Mouse (Mus musculus) stomach, embryonic 15.5 days (tissue): Measurements from ENCODE around the gene Gm36210. TPM values are rescaled to one million over a fixed set of nuclear protein-coding genes. Genes with fewer than 3 reads are reported as not detected.

Source experiments
- ATAC-seq: fragments of 200-750 bp; cut with Nextera tagmentation; 2 replicates; pipeline ENCODE4 v1.8.0; 2017; ENCODE audit warnings: low read depth, moderate number of reproducible peaks, moderate TSS enrichment; ENCODE audit not compliant: insufficient read depth, low FRiP score
- H3K27ac ChIP-seq: fragments of 300-500 bp; sonication (generic); 2 replicates; pipeline ENCODE4 v1.5.1; 2015; ENCODE audit warnings: mild to moderate bottlenecking, inconsistent platforms
- H3K27me3 ChIP-seq: fragments of 300-500 bp; sonication (generic); replicated peaks from 2 replicates; pipeline ENCODE4 v1.6.1; 2015; ENCODE audit warnings: inconsistent platforms
- H3K36me3 ChIP-seq: fragments of 300-500 bp; sonication (generic); 2 replicates; pipeline ENCODE4 v1.6.1; 2015; ENCODE audit warnings: inconsistent platforms
- H3K4me1 ChIP-seq: fragments of 300-500 bp; sonication (generic); 2 replicates; pipeline ENCODE4 v1.6.1; 2015; ENCODE audit warnings: inconsistent platforms
- H3K4me2 ChIP-seq: fragments of 300-500 bp; sonication (generic); 2 replicates; pipeline ENCODE4 v1.6.1; 2015; ENCODE audit warnings: mild to moderate bottlenecking, inconsistent platforms
- H3K4me3 ChIP-seq: fragments of 300-500 bp; sonication (generic); replicated peaks from 2 replicates; pipeline ENCODE4 v1.5.1; 2015; ENCODE audit warnings: inconsistent platforms
- H3K9ac ChIP-seq: fragments of 300-500 bp; sonication (generic); 2 replicates; pipeline ENCODE4 v1.6.1; 2015; ENCODE audit warnings: inconsistent platforms
- H3K9me3 ChIP-seq: fragments of 300-500 bp; sonication (generic); 2 replicates; pipeline ENCODE4 v1.6.1; 2016; ENCODE audit warnings: inconsistent platforms
- WGBS: fragments of 180-500 bp; shearing (Covaris S2); methylation state at CpG from one replicate; pipeline ENCODE4 v1.1.7; 2015; 5-methylcytosine and 5-hydroxymethylcytosine counted together
- polyA plus RNA-seq: library from polyadenylated mRNA; unstranded; fragments of >200 nt; fragmentation: Nextera tagmentation; extraction: Ambion mirVana; gene quantifications from 2 replicates; pipeline ENCODE4 v1.2.1, GENCODE M21; 2015

Gene Gm36210
- not detected in 2 replicates for polyA plus RNA-seq

- no peaks in the 10 kb centered on the region for H3K36me3 ChIP-seq
- 66% methylated on average over 10 of the region's 10 CpGs for WGBS
- no peak for ATAC-seq
- no peaks in the 10 kb centered on the region for H3K4me1 ChIP-seq
- no peak within 1 kb of the TSS for H3K4me2 ChIP-seq
- no peaks in the 10 kb centered on the region for H3K9me3 ChIP-seq
- no peak within 1 kb of the TSS for H3K9ac ChIP-seq
- H3K4me3 ChIP-seq = no peak within 1 kb of the TSS
- no peaks in the 10 kb centered on the region for H3K27me3 ChIP-seq
- no peak within 1 kb of the TSS for H3K27ac ChIP-seq
Measured at GRCm38 (mm10) chr7:4906466-4906950, at the start of gene Gm36210. TSS of gene Gm36210 (minus strand) at chr7:4906516.

DNA sequence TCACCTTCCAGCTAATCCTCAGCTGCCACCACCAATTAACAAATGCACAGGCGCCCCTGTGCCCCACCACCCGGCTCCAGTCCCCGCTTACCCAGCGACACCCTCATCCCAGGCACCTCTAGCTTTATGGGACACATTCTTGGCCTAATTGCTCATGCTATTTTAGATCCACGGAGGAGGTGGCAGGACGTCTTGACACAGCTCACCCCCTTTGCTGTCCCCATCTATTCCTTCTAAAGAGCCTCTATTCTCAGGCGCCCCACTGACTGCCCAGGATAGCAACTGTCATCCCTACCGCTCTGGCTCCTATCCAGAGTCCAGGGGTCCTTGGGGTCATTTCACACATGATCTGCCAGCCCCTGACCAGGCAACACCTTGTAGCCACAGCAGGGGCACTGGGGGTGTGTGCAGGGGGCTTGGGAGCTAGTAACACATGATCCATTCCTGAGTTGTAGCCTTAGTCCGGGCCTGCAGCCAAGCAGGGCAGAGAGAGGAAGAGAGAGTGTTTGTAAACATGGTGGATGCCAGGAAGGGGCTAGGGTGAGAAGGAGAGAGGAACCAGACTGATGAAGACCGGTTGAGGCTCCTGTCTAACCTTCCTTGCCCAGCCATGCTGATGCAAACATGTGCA lies 47.6 kb upstream of the Gm36210 start:
- ATAC-seq = no peak
- WGBS = 24% methylated on average over 10 of the region's 10 CpGs
- no peaks in the 10 kb centered on the region for H3K9me3 ChIP-seq
- no peak overlapping the region for H3K4me2 ChIP-seq
- H3K4me3 ChIP-seq = no peak overlapping the region
- H3K9ac ChIP-seq = no peak overlapping the region
- H3K4me1 ChIP-seq = no peaks in the 10 kb centered on the region
- no peak overlapping the region for H3K27ac ChIP-seq
- H3K36me3 ChIP-seq = no peaks in the 10 kb centered on the region
- H3K27me3 ChIP-seq = no peaks in the 10 kb centered on the region

- no peaks in the 10 kb centered on the region for H3K27me3 ChIP-seq
- H3K27ac ChIP-seq = no peak overlapping the region
- H3K36me3 ChIP-seq = no peaks in the 10 kb centered on the region
- H3K4me3 ChIP-seq = no peak overlapping the region
- no peak for ATAC-seq
- no peak overlapping the region for H3K4me2 ChIP-seq
- no peaks in the 10 kb centered on the region for H3K9me3 ChIP-seq
- 0 out of 2 replicates have a peak, but pooled peaks cover 2% of the 10 kb centered on the region for H3K4me1 ChIP-seq
- no peak overlapping the region for H3K9ac ChIP-seq
- 77% methylated on average over 19 of the region's 19 CpGs for WGBS
Measured at GRCm38 (mm10) chr7:4950561-4951342, 44.4 kb upstream of the Gm36210 start.

DNA sequence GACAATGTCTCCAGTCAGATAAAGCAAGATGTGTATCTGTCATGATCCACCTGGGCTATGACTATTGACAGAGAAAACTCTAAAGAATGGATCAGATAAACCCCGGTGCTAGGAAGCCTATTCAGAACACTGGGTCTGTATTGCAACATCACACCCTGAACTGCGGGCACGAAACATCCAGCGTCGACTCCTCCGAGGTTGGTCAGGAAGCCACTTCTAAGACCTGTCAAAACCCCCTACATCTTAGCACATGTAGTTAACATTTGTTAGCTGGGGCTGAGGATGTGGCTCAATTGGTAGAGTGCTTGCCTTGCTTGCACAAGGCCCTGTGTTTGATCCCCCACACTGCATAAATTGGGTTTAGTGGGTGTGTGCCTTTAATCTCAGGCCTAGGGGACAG lies 42.1 kb upstream of the Gm36210 start:
- Histone ChIP-seq H3K4me2 (no peak overlapping the region), H3K4me3 (no peak overlapping the region), H3K9me3 (no peaks in the 10 kb centered on the region), H3K27ac (no peak overlapping the region), H3K27me3 (no peaks in the 10 kb centered on the region), H3K36me3 (no peaks in the 10 kb centered on the region), H3K9ac (no peak overlapping the region), H3K4me1 (0 out of 2 replicates have a peak, but pooled peaks cover 4% of the 10 kb centered on the region)
- WGBS = 36% methylated on average over 6 of the region's 6 CpGs
- ATAC-seq = no peak

- H3K27ac ChIP-seq = no peak overlapping the region
- H3K9ac ChIP-seq = no peak overlapping the region
- no peaks in the 10 kb centered on the region for H3K27me3 ChIP-seq
- 0 out of 2 replicates have a peak, but pooled peaks cover 5% of the 10 kb centered on the region for H3K4me1 ChIP-seq
- no peak overlapping the region for H3K4me3 ChIP-seq
- no peaks in the 10 kb centered on the region for H3K36me3 ChIP-seq
- ATAC-seq = no peak
- H3K9me3 ChIP-seq = no peaks in the 10 kb centered on the region
- 21% methylated on average over 2 of the region's 2 CpGs for WGBS
- no peak overlapping the region for H3K4me2 ChIP-seq
Measured at GRCm38 (mm10) chr7:4947855-4948254, 41.5 kb upstream of the Gm36210 start.

GRCm38 (mm10) chr7:4943223-4943815 lies 37.0 kb upstream of the Gm36210 start:
- Histone ChIP-seq H3K9ac (no peak overlapping the region), H3K27ac (no peak overlapping the region), H3K4me2 (peak overlapping the region; percentile 62), H3K4me1 (0 out of 2 replicates have a peak, but pooled peaks cover 5% of the 10 kb centered on the region), H3K4me3 (peak overlapping the region; percentile 33), H3K27me3 (no peaks in the 10 kb centered on the region), H3K36me3 (no peaks in the 10 kb centered on the region), H3K9me3 (no peaks in the 10 kb centered on the region)
- ATAC-seq = peak; percentile 82
- WGBS = 16% methylated on average over 15 of the region's 15 CpGs

GRCm38 (mm10) chr7:4942673-4943072 lies 36.4 kb upstream of the Gm36210 start:
- no peak overlapping the region for H3K27ac ChIP-seq
- ATAC-seq = no peak
- WGBS = 47% methylated on average over 5 of the region's 5 CpGs

DNA sequence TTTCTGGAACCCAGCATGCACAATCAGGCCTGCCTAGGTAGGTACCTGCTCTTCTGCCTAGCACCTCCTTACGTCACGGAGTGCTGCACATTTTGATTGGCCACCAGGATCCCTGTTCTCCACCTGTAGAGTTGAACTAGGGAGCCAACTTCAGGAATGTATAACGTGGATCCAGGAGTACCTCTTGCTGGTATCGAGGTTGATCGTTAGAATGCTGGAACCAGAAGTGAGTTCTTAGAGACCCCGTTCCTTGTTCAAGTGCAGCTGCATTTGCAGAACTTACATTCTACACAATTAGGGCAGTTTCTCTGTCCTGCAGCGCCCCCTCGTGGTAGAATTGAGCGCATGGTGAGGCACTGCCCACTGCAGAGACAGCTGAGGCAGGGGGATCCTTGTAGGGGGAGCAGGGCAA lies 33.8 kb upstream of the Gm36210 start:
- H3K36me3 ChIP-seq = no peaks in the 10 kb centered on the region
- H3K4me1 ChIP-seq = 0 out of 2 replicates have a peak, but pooled peaks cover 2% of the 10 kb centered on the region
- no peak overlapping the region for H3K27ac ChIP-seq
- H3K4me2 ChIP-seq = no peak overlapping the region
- peak; percentile 51 for ATAC-seq
- no peak overlapping the region for H3K9ac ChIP-seq
- 20% methylated on average over 9 of the region's 9 CpGs for WGBS
- no peaks in the 10 kb centered on the region for H3K9me3 ChIP-seq
- no peak overlapping the region for H3K4me3 ChIP-seq
- no peaks in the 10 kb centered on the region for H3K27me3 ChIP-seq

More at GRCm38 (mm10) chr7:4942673-4943072, 36.4 kb upstream of the Gm36210 start:
- no peak overlapping the region for H3K9ac ChIP-seq
- H3K4me3 ChIP-seq = no peak overlapping the region
- no peaks in the 10 kb centered on the region for H3K36me3 ChIP-seq
- no peaks in the 10 kb centered on the region for H3K27me3 ChIP-seq
- no peak overlapping the region for H3K4me2 ChIP-seq
- H3K4me1 ChIP-seq = 0 out of 2 replicates have a peak, but pooled peaks cover 3% of the 10 kb centered on the region
- no peaks in the 10 kb centered on the region for H3K9me3 ChIP-seq

DNA sequence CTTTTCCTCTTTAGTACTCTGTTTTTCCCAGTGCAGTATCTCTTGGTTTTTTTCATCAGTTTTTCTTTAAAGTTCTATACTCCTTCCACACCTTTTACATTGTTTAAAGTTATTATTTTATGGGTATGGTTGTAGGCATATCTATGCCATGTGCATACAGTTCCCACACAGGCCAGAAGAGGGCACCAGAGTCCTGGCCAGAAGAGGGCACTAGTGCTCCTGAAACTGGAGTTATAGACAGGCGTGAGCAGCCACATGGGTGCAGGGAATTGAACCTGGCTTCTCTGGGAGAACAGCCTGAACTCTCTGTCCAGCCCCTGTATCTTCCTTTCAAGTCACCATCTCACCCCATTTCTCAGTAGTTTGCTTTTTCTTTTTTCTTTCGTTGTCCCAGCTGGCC lies 32.1 kb upstream of the Gm36210 start:
- no peak overlapping the region for H3K4me3 ChIP-seq
- 20% methylated on average over 2 of the region's 2 CpGs for WGBS
- 0 out of 2 replicates have a peak, but pooled peaks cover 2% of the 10 kb centered on the region for H3K4me1 ChIP-seq
- H3K9me3 ChIP-seq = no peaks in the 10 kb centered on the region
- no peaks in the 10 kb centered on the region for H3K27me3 ChIP-seq
- no peak overlapping the region for H3K9ac ChIP-seq
- no peak overlapping the region for H3K4me2 ChIP-seq
- no peak for ATAC-seq
- H3K27ac ChIP-seq = no peak overlapping the region
- H3K36me3 ChIP-seq = no peaks in the 10 kb centered on the region

DNA sequence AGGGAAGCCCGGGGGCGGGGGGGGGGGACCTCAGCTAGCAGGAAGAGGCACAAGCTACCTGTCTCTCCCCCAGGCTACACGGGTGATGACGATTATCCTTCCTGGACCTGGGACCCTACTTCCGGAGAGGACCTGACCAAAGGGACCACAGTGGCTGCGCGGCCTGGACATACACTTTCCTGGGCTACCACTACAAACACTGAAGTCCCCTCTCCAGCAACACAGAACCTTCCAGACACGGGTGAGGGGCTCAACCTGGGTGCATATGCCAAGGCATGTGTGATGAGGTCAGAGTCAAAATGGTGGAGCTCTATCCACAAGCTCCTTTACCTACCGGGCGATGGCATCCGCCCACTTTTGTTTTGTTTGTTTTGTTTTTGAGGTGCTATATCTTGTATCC lies 31.1 kb upstream of the Gm36210 start:
- Histone ChIP-seq H3K9ac (no peak overlapping the region), H3K27me3 (no peaks in the 10 kb centered on the region), H3K4me1 (no peaks in the 10 kb centered on the region), H3K4me2 (no peak overlapping the region), H3K27ac (no peak overlapping the region), H3K9me3 (no peaks in the 10 kb centered on the region), H3K36me3 (no peaks in the 10 kb centered on the region), H3K4me3 (no peak overlapping the region)
- 76% methylated on average over 10 of the region's 11 CpGs for whole genome bisulfite sequencing
- ATAC-seq = no peak

DNA sequence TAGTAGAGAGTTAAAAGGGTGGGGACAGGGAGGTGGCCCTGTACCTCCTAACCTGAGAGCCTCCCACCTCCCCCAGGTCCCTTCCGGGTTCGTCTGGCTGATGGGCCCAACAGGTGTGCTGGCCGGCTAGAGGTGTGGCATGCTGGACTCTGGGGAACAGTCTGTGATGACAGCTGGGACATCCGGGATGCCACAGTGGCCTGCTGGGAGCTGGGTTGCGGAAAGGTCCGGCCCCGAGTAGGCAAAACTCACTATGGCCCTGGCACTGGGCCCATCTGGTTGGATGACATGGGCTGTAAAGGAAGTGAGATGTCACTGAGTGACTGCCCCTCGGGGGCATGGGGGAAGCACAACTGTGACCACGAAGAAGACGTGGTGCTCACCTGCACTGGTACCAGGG lies 30.5 kb upstream of the Gm36210 start:
- no peaks in the 10 kb centered on the region for H3K9me3 ChIP-seq
- no peaks in the 10 kb centered on the region for H3K36me3 ChIP-seq
- H3K27me3 ChIP-seq = no peaks in the 10 kb centered on the region
- no peak overlapping the region for H3K4me3 ChIP-seq
- no peak overlapping the region for H3K27ac ChIP-seq
- H3K9ac ChIP-seq = no peak overlapping the region
- no peak for ATAC-seq
- 73% methylated on average over 10 of the region's 10 CpGs for WGBS
- H3K4me2 ChIP-seq = no peak overlapping the region
- no peaks in the 10 kb centered on the region for H3K4me1 ChIP-seq
